Mouse (Mus musculus): ENCODE results near the gene Ppp1r36. TPM values are rescaled to one million over a fixed set of nuclear protein-coding genes. Genes with fewer than 3 reads are reported as not detected.

Ppp1r36 gene
- polyA plus RNA-seq, 2 experiments, result 3.1 to 4.2 TPM

DNA sequence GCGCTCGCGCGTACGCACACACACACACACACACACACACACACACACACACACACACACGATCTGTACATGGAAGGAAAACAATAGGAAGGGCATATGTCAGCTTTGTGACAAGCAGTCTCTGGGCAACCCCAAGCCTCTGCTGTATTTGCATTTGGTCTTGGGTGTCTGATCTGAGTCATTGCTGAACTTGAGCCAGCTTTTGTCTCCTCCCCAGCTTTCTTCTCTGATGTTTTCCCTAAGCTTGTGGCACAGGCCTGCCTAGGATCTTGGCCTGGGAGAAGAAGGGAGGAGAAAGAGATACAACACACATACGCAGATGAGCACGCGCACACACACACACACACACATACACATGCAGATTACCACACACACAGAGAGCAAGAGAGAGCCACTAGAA lies 46.1 kb downstream of the Ppp1r36 start:
- TF ChIP-seq POLR2A (IDR thresholded peaks at IDR 0.05; ENCODE audit: borderline replicate concordance, extremely low read depth, insufficient read depth, insufficient read length), result no peak
- Histone ChIP-seq H3K4me2 (replicated peaks; ENCODE audit: low read depth, low read length, severe bottlenecking) (no peak overlapping the region), H3K27ac (replicated peaks; ENCODE audit: low read depth, low read length) (no peak overlapping the region), H3K4me3 (replicated peaks; ENCODE audit: low read length) (no peak overlapping the region), H3K4me1 (ENCODE audit: control insufficient read depth, insufficient read depth, low read length) (peaks cover 8% of the 10 kb centered on the region; the same call in 1 of the 2 replicates), H3K9ac (ENCODE audit: low read depth, low read length, severe bottlenecking) (no peak overlapping the region), H3K27me3 (ENCODE audit: control insufficient read depth, insufficient read depth, low read length) (no peaks in the 10 kb centered on the region), H3K9me3 (ENCODE audit: control insufficient read depth, low read length) (no peaks in the 10 kb centered on the region), H3K36me3 (ENCODE audit: control insufficient read depth, insufficient read depth, low read length) (no peaks in the 10 kb centered on the region)
- DNase-seq (ENCODE audit: low spot score), result no peak
- 89% methylated on average over 9 of the region's 9 CpGs for WGBS
- no peak for ATAC-seq (ENCODE audit: low FRiP score, low read depth)

DNA sequence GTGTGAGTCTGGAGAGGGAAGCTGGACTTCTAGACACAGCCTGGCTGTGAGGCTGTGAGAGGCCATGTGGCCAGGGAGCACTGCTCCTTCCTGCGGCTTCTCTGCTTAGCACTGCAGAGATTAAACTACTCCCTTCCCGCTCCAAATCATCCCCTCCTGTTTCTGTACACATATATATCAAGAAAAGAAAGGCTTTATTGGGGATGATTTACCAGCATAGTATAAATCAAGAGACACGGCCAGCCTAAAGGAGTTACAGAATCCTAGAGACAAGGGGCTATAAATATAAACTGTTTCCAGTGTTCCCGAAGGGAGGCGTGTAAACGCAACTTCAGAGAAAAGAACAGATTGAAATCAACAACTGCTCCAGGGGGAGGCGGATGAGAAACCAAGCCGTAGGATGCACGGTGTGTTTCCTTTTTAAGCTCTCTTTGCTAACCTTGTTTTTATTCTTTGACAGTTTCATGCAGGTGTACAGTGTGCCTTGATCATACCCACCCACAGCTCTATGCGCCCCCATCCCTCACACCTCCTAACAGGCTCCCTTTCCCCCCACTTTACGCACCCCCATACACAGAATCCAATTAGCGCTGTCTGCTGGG lies 47.4 kb downstream of the Ppp1r36 start:
- H3K4me1 ChIP-seq (ENCODE audit: control insufficient read depth, insufficient read depth, low read length), result peaks cover 8% of the 10 kb centered on the region; the same call in 1 of the 2 replicates
- H3K4me2 ChIP-seq (replicated peaks; ENCODE audit: low read depth, low read length, severe bottlenecking), result no peak overlapping the region
- no peak overlapping the region for H3K9ac ChIP-seq (ENCODE audit: low read depth, low read length, severe bottlenecking)
- no peaks in the 10 kb centered on the region for H3K9me3 ChIP-seq (ENCODE audit: control insufficient read depth, low read length)
- no peak for TF ChIP-seq POLR2A (IDR thresholded peaks at IDR 0.05; ENCODE audit: borderline replicate concordance, extremely low read depth, insufficient read depth, insufficient read length)
- no peaks in the 10 kb centered on the region for H3K27me3 ChIP-seq (ENCODE audit: control insufficient read depth, insufficient read depth, low read length)
- no peak overlapping the region for H3K27ac ChIP-seq (replicated peaks; ENCODE audit: low read depth, low read length)
- H3K4me3 ChIP-seq (replicated peaks; ENCODE audit: low read length), result no peak overlapping the region
- peak; percentile 36 for DNase-seq (ENCODE audit: low spot score)
- peak; percentile 50; the same call in 1 of the 2 replicates for ATAC-seq (ENCODE audit: low FRiP score, low read depth)
- 14% methylated on average over 12 of the region's 12 CpGs for WGBS
- H3K36me3 ChIP-seq (ENCODE audit: control insufficient read depth, insufficient read depth, low read length), result no peaks in the 10 kb centered on the region

DNA sequence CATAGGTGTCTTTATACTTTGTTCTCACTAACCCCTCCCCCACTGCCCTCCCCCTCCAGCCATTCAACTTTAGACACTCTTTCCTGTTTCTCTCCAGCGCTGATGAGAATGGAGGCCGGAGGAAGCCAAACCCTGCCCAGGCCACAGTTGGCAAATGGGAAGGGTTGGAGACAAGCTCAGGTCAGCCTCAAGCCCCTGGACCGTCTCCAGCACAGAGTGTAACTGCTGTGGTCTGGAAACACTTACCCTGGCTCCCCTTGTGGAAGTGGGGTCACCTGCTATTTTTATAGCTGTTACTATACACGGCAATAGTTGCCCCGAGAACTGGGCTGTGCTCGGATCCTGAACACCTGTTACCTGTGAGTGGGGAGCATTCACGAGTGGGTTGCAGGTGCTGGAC lies 49.3 kb downstream of the Ppp1r36 start:
- 43% methylated on average over 7 of the region's 7 CpGs for WGBS
- ATAC-seq (ENCODE audit: low FRiP score, low read depth) (no peak), DNase-seq (ENCODE audit: low spot score) (no peak)

DNA sequence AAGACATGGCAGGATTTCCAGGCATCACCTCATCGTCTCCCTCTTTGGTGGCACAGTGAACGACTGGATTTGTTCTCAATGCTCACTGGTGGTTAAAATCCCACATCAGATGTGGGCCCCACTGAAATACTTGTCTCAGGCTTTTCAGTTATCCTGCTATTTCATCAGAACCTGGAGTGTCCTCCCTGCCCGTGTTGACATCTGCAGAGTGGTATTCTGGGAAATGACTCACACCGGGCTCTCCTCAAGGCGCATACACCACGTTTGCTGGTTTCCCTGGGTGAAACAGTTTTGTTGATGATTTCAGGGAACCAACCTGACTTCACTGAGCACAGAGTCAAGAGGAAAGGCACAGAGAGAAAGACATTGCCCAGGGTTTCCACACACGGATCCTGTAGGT lies 49.9 kb downstream of the Ppp1r36 start:
- ATAC-seq (ENCODE audit: low FRiP score, low read depth), result no peak
- no peak overlapping the region for H3K4me2 ChIP-seq (replicated peaks; ENCODE audit: low read depth, low read length, severe bottlenecking)
- peaks cover 8% of the 10 kb centered on the region; the same call in 1 of the 2 replicates for H3K4me1 ChIP-seq (ENCODE audit: control insufficient read depth, insufficient read depth, low read length)
- TF ChIP-seq POLR2A (IDR thresholded peaks at IDR 0.05; ENCODE audit: borderline replicate concordance, extremely low read depth, insufficient read depth, insufficient read length), result no peak
- no peak overlapping the region for H3K4me3 ChIP-seq (replicated peaks; ENCODE audit: low read length)
- H3K9me3 ChIP-seq (ENCODE audit: control insufficient read depth, low read length), result no peaks in the 10 kb centered on the region
- H3K9ac ChIP-seq (ENCODE audit: low read depth, low read length, severe bottlenecking), result no peak overlapping the region
- no peak for DNase-seq (ENCODE audit: low spot score)
- no peaks in the 10 kb centered on the region for H3K27me3 ChIP-seq (ENCODE audit: control insufficient read depth, insufficient read depth, low read length)
- no peaks in the 10 kb centered on the region for H3K36me3 ChIP-seq (ENCODE audit: control insufficient read depth, insufficient read depth, low read length)
- no peak overlapping the region for H3K27ac ChIP-seq (replicated peaks; ENCODE audit: low read depth, low read length)
- 56% methylated on average over 7 of the region's 7 CpGs for WGBS

More for the DNA sequence above, 49.3 kb downstream of the Ppp1r36 start:
- Histone ChIP-seq H3K9me3 (ENCODE audit: control insufficient read depth, low read length) (no peaks in the 10 kb centered on the region), H3K9ac (ENCODE audit: low read depth, low read length, severe bottlenecking) (no peak overlapping the region), H3K27ac (replicated peaks; ENCODE audit: low read depth, low read length) (no peak overlapping the region), H3K4me1 (ENCODE audit: control insufficient read depth, insufficient read depth, low read length) (peaks cover 8% of the 10 kb centered on the region; the same call in 1 of the 2 replicates), H3K4me3 (replicated peaks; ENCODE audit: low read length) (no peak overlapping the region), H3K27me3 (ENCODE audit: control insufficient read depth, insufficient read depth, low read length) (no peaks in the 10 kb centered on the region), H3K36me3 (ENCODE audit: control insufficient read depth, insufficient read depth, low read length) (no peaks in the 10 kb centered on the region), H3K4me2 (replicated peaks; ENCODE audit: low read depth, low read length, severe bottlenecking) (no peak overlapping the region)
- TF ChIP-seq POLR2A (IDR thresholded peaks at IDR 0.05; ENCODE audit: borderline replicate concordance, extremely low read depth, insufficient read depth, insufficient read length), result no peak

DNA sequence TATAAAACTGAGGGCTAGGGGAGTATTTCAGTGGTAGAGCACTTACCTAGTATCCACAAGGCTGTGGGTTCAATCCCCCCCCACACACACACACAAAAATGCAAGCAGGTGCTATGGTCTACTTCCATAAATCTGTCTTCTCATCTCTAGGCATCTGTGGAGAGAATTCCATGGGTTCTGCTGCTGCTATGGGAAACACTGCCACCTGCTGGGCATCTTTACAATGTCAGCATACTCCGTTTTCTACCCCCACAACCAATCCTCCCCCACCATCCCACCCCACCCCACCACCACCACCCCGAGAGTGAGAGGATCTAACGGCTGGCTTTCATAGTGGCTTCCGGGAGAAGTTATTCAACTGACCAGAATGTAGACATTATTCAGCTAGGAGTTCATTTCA lies 54.7 kb downstream of the Ppp1r36 start:
- H3K27ac ChIP-seq (replicated peaks; ENCODE audit: low read depth, low read length), result no peak overlapping the region
- H3K9me3 ChIP-seq (ENCODE audit: control insufficient read depth, low read length), result no peaks in the 10 kb centered on the region
- H3K36me3 ChIP-seq (ENCODE audit: control insufficient read depth, insufficient read depth, low read length), result no peaks in the 10 kb centered on the region
- H3K4me2 ChIP-seq (replicated peaks; ENCODE audit: low read depth, low read length, severe bottlenecking), result no peak overlapping the region
- H3K4me3 ChIP-seq (replicated peaks; ENCODE audit: low read length), result no peak overlapping the region
- H3K9ac ChIP-seq (ENCODE audit: low read depth, low read length, severe bottlenecking), result no peak overlapping the region
- WGBS, result 6% methylated on average over 4 of the region's 4 CpGs
- H3K27me3 ChIP-seq (ENCODE audit: control insufficient read depth, insufficient read depth, low read length), result no peaks in the 10 kb centered on the region
- no peak for TF ChIP-seq POLR2A (IDR thresholded peaks at IDR 0.05; ENCODE audit: borderline replicate concordance, extremely low read depth, insufficient read depth, insufficient read length)
- DNase-seq (ENCODE audit: low spot score), result peak; percentile 84
- ATAC-seq (ENCODE audit: low FRiP score, low read depth), result peak; percentile 51; the same call in 1 of the 2 replicates
- H3K4me1 ChIP-seq (ENCODE audit: control insufficient read depth, insufficient read depth, low read length), result no peaks in the 10 kb centered on the region

Data from limb, embryonic 14.5 days (tissue).